Mouse (Mus musculus) liver, adult 2 months (tissue): ENCODE measurements around the gene Vnn1. TPM values are rescaled to one million over a fixed set of nuclear protein-coding genes. Genes with fewer than 3 reads are reported as not detected.

Experiments used
- DNase-seq: peaks from one replicate; pipeline ENCODE4 v3.0.0-alpha.2; 2011; ENCODE audit warnings: low read depth, low spot score; ENCODE audit errors: extremely low read depth
- H3K27ac ChIP-seq: fragments of 200-500 bp; replicated peaks from 2 replicates; pipeline ENCODE4 v1.5.1; 2012; ENCODE audit warnings: low read depth, mild to moderate bottlenecking, control low read depth, inconsistent platforms, low read length; ENCODE audit not compliant: insufficient read depth
- H3K27me3 ChIP-seq: fragments of 200-500 bp; 2 replicates; pipeline ENCODE4 v1.6.1; 2012; ENCODE audit warnings: mild to moderate bottlenecking, moderate library complexity, low read length, inconsistent platforms; ENCODE audit not compliant: control insufficient read depth, insufficient read depth
- H3K36me3 ChIP-seq: fragments of 200-500 bp; 2 replicates; pipeline ENCODE4 v1.6.1; 2012; ENCODE audit warnings: low read length, inconsistent platforms; ENCODE audit not compliant: control insufficient read depth, insufficient read depth
- H3K4me1 ChIP-seq: fragments of 200-500 bp; 2 replicates; pipeline ENCODE4 v1.6.1; 2011; ENCODE audit warnings: low read length; ENCODE audit not compliant: control insufficient read depth, insufficient read depth
- H3K4me3 ChIP-seq: fragments of 200-500 bp; 2 replicates; pipeline ENCODE4 v1.5.1; 2011; ENCODE audit warnings: low read depth, mild to moderate bottlenecking, control low read depth, low read length, moderate library complexity; ENCODE audit not compliant: insufficient read depth
- H3K79me2 ChIP-seq: fragments of 200-500 bp; 2 replicates; pipeline ENCODE4 v1.6.1; 2012; ENCODE audit warnings: inconsistent platforms, mild to moderate bottlenecking, low read length, moderate library complexity; ENCODE audit not compliant: control insufficient read depth, insufficient read depth
- H3K9ac ChIP-seq: fragments of 200-500 bp; 2 replicates; pipeline ENCODE4 v1.6.1; 2012; ENCODE audit warnings: low read depth, mild to moderate bottlenecking, control low read depth, inconsistent platforms, low read length
- CTCF ChIP-seq: fragments of 200-500 bp; IDR thresholded peaks from 2 replicates; pipeline ENCODE4 v1.5.1; 2011; ENCODE audit warnings: low read depth, low read length, control low read depth
- POLR2A ChIP-seq: fragments of 200-500 bp; IDR thresholded peaks from 2 replicates; pipeline ENCODE4 v1.6.1; 2011; ENCODE audit warnings: low read length, control low read depth; ENCODE audit not compliant: insufficient read depth; ENCODE audit errors: extremely low read depth
- WGBS: fragments of 180-500 bp; shearing (Covaris S2); methylation state at CpG from one replicate; pipeline ENCODE4 v1.1.7; 2018; 5-methylcytosine and 5-hydroxymethylcytosine counted together
- polyA plus RNA-seq: library from polyadenylated mRNA; depleted of rRNA; stranded (reverse); fragments of >200 nt; gene quantifications from 2 replicates; pipeline ENCODE4 v1.2.3, GENCODE M21; 2012; rRNA removed
- total RNA-seq: library from RNA; depleted of rRNA; stranded (reverse); fragments of >200 nt; gene quantifications from 2 replicates; pipeline ENCODE4 v1.2.3, GENCODE M21; 2014; rRNA removed

Gene Vnn1
- total RNA-seq: 18.5 and 48.4 TPM in 2 replicates
- 34.7 and 40.5 TPM in 2 replicates for polyA plus RNA-seq

DNA sequence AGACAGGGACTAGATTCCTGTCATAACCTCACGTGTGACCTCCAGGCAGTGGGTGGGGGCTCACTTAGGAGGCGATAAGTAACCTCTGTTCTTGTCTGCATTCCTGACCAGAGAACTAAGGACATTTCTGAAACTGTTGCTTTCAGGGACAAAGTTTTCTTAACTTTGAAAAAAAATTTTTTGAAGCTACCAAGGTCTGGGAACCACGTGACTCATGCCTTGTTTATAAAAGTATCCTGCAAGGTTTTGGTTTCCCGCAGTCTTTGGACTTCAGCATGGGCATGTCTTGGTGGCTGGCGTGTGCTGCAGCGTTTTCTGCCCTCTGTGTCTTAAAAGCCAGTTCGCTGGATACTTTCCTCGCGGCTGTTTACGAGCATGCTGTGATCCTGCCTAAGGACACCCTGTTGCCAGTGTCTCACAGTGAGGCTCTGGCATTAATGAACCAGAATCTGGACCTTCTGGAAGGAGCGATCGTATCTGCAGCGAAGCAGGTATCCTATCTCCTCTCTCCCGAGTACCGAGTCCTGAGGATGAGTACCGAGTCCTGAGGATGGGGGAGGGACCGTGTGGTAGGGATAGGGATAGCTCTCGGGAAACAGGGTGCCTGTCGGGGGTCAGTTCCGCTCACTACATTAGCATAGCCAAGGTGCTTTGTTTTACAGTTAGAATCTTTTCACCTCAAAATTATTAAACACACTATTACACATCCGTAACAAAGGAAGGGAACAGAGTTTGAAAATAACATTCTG lies at the start of gene Vnn1:
Vnn1 (plus strand) TSS at position 88 of the 749 bp plus-strand sequence.
- Histone ChIP-seq H3K27ac (peak within 1 kb of the TSS; percentile 30), H3K4me1 (peaks cover 11% of the 10 kb centered on the region; the same call in 1 of the 2 replicates), H3K27me3 (no peaks in the 10 kb centered on the region), H3K36me3 (peaks cover 2% of the 10 kb centered on the region; the same call in 1 of the 2 replicates), H3K4me3 (peak within 1 kb of the TSS; percentile 24), H3K9ac (peak within 1 kb of the TSS; percentile 37), H3K79me2 (no peaks in the 10 kb centered on the region)
- DNase-seq: peak; percentile 83
- no peak for TF ChIP-seq POLR2A
- no peak for TF ChIP-seq CTCF
- 14% methylated on average over 21 of the region's 21 CpGs for WGBS

DNA sequence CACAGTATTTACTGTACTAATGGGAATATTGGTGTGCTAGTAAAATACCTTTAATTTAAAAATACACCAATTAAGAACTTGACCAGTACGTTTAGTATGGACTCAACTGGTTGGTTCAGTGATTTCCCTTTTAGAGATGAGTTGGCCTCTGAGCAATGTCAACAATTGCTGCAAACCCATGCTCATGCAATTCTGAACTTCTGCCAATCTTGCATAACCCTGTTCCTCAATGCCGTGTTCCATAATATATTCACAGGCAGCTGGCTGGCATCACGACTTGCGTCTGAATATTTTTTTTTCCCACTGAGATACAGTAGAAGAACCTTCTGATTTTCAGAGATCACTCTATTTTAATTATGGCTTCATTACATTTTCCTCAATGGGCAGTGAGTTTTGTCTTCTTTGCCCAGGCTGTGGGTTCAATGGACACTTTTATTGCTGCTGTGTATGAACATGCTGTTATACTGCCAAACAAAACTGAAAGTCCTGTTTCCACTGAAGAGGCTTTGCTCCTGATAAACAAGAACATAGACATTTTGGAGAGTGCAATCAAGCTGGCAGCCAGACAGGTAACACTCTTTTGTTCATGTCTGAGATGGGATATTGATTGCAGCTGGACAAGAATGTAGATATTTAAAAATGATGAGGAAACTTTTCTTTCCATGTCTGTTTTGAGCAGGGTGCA lies 43.1 kb upstream of the Vnn1 start, which contains the start of gene Vnn3:
Vnn3 (plus strand) TSS at position 235 of the 685 bp plus-strand sequence.
- Histone ChIP-seq H3K4me1 (peaks cover 12% of the 10 kb centered on the region), H3K9ac (peak within 1 kb of the TSS; percentile 58), H3K36me3 (no peaks in the 10 kb centered on the region), H3K27ac (peak within 1 kb of the TSS; percentile 78), H3K79me2 (no peaks in the 10 kb centered on the region; the same call in 1 of the 2 replicates), H3K27me3 (no peaks in the 10 kb centered on the region), H3K4me3 (peak within 1 kb of the TSS; percentile 60)
- WGBS: 19% methylated on average over 4 of the region's 4 CpGs
- DNase-seq: peak; percentile 98
- TF ChIP-seq POLR2A (no peak), CTCF (no peak)

DNA sequence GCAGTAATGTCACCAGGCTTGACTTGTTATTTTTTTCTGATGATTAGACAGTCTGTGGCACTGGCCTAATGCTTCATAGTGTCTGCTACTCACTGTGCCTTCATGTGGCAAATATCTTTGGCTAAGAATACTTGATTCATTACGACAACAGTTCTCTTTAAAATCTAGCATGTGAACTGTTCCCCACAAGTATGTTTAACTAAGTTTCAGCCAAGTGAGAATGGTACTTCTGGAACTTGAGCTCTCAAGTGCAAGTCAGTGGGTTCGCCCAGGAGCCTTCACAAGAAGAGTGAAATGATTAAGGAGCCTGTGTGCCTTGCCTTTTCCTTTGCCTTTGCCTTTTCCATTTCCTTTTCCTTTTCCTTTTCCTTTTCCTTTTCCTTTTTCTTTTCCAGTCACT lies 42.4 kb upstream of the Vnn1 start:
- peak overlapping the region; percentile 58 for H3K9ac ChIP-seq
- 23% methylated on average over 2 of the region's 2 CpGs for WGBS
- peaks cover 12% of the 10 kb centered on the region for H3K4me1 ChIP-seq
- no peak for TF ChIP-seq POLR2A
- no peak for TF ChIP-seq CTCF
- H3K27me3 ChIP-seq: no peaks in the 10 kb centered on the region
- peak overlapping the region; percentile 60 for H3K4me3 ChIP-seq
- no peaks in the 10 kb centered on the region; the same call in 1 of the 2 replicates for H3K79me2 ChIP-seq
- peak; percentile 75 for DNase-seq
- H3K27ac ChIP-seq: peak overlapping the region; percentile 78
- H3K36me3 ChIP-seq: no peaks in the 10 kb centered on the region

DNA sequence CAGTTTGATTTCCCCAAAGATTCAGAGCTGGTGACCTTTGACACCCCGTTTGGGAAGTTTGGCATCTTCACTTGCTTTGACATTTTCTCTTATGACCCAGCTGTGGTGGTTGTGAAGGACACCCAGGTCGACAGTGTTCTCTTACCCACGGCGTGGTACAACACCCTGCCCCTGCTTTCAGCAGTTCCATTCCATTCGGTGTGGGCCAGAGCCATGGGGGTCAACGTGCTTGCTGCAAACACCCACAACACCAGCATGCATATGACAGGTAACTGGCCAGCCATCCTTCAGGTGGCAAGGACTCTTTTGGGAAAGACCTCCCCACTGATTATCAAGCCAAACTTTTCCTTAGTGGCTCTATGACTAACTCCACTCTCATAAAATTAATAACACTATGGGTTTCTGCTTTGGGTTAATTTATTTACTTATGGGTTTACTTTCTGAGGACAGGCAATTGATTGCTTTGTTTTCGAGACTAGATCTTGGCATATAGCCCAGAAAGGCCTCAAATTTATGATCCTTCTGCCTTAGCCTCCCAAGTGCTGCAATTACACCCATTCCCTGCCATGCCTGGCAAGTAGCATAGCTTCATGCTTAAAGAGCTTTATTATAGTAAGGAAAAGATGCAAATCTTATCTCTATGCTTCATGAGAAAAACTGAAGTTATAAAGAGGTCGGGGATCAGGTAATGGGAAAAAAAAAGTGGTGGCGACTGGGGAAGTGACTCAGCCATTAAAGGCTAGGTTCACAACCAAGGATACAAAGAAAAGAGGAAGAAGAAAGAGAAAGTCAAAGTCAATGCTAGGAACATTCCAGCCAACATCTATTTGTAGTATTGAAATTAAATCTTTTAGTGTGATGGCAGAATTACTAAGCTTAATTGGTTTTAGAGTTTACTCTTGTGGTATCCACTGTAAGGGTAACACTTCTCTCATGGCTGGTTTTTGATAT lies 29.9 kb upstream of the Vnn1 start:
- no peak overlapping the region for H3K9ac ChIP-seq
- TF ChIP-seq CTCF (no peak), POLR2A (no peak)
- peaks cover 14% of the 10 kb centered on the region for H3K4me1 ChIP-seq
- peaks cover 14% of the 10 kb centered on the region for H3K36me3 ChIP-seq
- H3K4me3 ChIP-seq: no peak overlapping the region
- DNase-seq: peak; percentile 84
- H3K27ac ChIP-seq: peak overlapping the region; percentile 85
- H3K79me2 ChIP-seq: no peaks in the 10 kb centered on the region
- H3K27me3 ChIP-seq: no peaks in the 10 kb centered on the region
- WGBS: 29% methylated on average over 9 of the region's 9 CpGs

DNA sequence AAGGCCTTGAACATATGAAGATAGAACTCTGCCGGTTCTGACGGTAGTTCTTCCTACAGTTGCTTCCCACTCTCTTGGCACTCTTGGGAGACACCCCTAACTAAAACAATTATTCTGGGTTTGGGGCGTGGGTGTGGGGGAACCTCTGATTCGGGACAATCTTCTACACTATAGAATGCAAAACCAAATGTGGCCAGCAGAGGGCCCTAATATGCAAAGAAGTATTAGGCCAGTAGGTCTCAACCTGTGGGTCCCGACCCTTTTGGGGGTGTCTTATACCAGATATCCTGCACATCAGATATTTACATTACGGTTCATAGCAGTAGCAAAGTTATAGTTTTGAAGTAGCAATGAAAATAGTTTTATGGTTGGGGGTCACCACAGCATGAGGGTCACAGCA lies 13.8 kb upstream of the Vnn1 start:
- no peak overlapping the region for H3K4me3 ChIP-seq
- no peaks in the 10 kb centered on the region for H3K36me3 ChIP-seq
- peaks cover 3% of the 10 kb centered on the region; the same call in 1 of the 2 replicates for H3K4me1 ChIP-seq
- WGBS: 80% methylated on average over 6 of the region's 6 CpGs
- no peak overlapping the region for H3K27ac ChIP-seq
- no peak overlapping the region; the same call in 1 of the 2 replicates for H3K9ac ChIP-seq
- H3K79me2 ChIP-seq: no peaks in the 10 kb centered on the region
- DNase-seq: peak; percentile 30
- TF ChIP-seq POLR2A: no peak
- TF ChIP-seq CTCF: peak; percentile 25; the same call in 1 of the 2 replicates
- no peaks in the 10 kb centered on the region for H3K27me3 ChIP-seq
